Comparison of ENCODE assay signal across 15 mouse cellular contexts in genomic region chr8:122134121-122134529, GRCm38 (mm10).
DNase-seq lines count a peak whose midpoint lies in the region; ATAC-seq and TF ChIP-seq lines count a peak whose summit lies in the region.
"Had no signal": no experiment of that assay in that cellular context is flagged by ENCODE, and none has a peak within 500 bp of the region (broad histone marks: within the 10 kb centered on the region; RNA-seq: fewer than 3 reads in every experiment).

No protein-coding gene starts in this region.

- WGBS in midbrain, postnatal 0 days, result 84% methylated on average over 3 of the region's 3 CpGs
- WGBS in midbrain, embryonic 16.5 days, result 74% methylated on average over 3 of the region's 3 CpGs
- 73% methylated on average over 3 of the region's 3 CpGs for WGBS in intestine, embryonic 16.5 days

- H3K27me3 ChIP-seq in midbrain, postnatal 0 days (ENCODE audit: insufficient read depth, low read length), result no peaks in the 10 kb centered on the region
- no peaks in the 10 kb centered on the region for H3K27me3 ChIP-seq in midbrain, embryonic 16.5 days (ENCODE audit: control insufficient read depth, insufficient read depth, low read depth, low read length)
- no peaks in the 10 kb centered on the region for H3K27me3 ChIP-seq in intestine, embryonic 16.5 days (replicated peaks; ENCODE audit: control insufficient read depth, insufficient read depth, low read length)
- H3K27me3 ChIP-seq: embryonic facial prominence, embryonic 12.5 days; limb, embryonic 12.5 days; neural tube, embryonic 15.5 days; Patski had no signal

- peak; percentile 44 for DNase-seq in gastrocnemius, postnatal 14 days
- DNase-seq in gastrocnemius, postnatal 10 days, result no peak
- peak; percentile 34 for DNase-seq in midbrain, postnatal 0 days (ENCODE audit: low spot score)
- peak; percentile 85 for DNase-seq in adrenal gland, postnatal 14 days
- peak; percentile 40 for DNase-seq in testis, postnatal 14 days (ENCODE audit: low spot score)
- DNase-seq: cerebellum, postnatal 36 days; kidney, adult 11 months; thymus, postnatal 25 days had no signal

- H3K27ac ChIP-seq in midbrain, postnatal 0 days (ENCODE audit: low read depth, low read length), result no peak overlapping the region
- no peak overlapping the region for H3K27ac ChIP-seq in midbrain, embryonic 16.5 days (ENCODE audit: low read length)
- H3K27ac ChIP-seq in intestine, embryonic 16.5 days (ENCODE audit: low read length), result no peak overlapping the region
- H3K27ac ChIP-seq: embryonic facial prominence, embryonic 12.5 days; forebrain, embryonic 10.5 days; limb, embryonic 12.5 days; neural tube, embryonic 15.5 days had no signal

- H3K4me2 ChIP-seq in midbrain, postnatal 0 days (ENCODE audit: low read depth, low read length, poor library complexity, severe bottlenecking), result no peak overlapping the region
- no peak overlapping the region for H3K4me2 ChIP-seq in midbrain, embryonic 16.5 days (ENCODE audit: low read length)
- H3K4me2 ChIP-seq in intestine, embryonic 16.5 days (ENCODE audit: low read depth, low read length), result no peak overlapping the region
- H3K4me2 ChIP-seq: embryonic facial prominence, embryonic 12.5 days; limb, embryonic 12.5 days; neural tube, embryonic 15.5 days had no signal

- intact Hi-C loops in gastrocnemius, postnatal 14 days (cut with DNase I; ENCODE audit: low total_unique reads), result no loop called here

- H3K4me3 ChIP-seq in midbrain, postnatal 0 days (ENCODE audit: low read depth, low read length), result no peak overlapping the region
- H3K4me3 ChIP-seq in midbrain, embryonic 16.5 days (ENCODE audit: low read depth, low read length), result no peak overlapping the region
- no peak overlapping the region for H3K4me3 ChIP-seq in intestine, embryonic 16.5 days (ENCODE audit: low read length)
- H3K4me3 ChIP-seq: embryonic facial prominence, embryonic 12.5 days; forebrain, embryonic 10.5 days; limb, embryonic 12.5 days; neural tube, embryonic 15.5 days had no signal

- no peak for TF ChIP-seq CTCF in midbrain, postnatal 0 days (IDR thresholded peaks at IDR 0.05)

- no peaks in the 10 kb centered on the region for H3K4me1 ChIP-seq in midbrain, postnatal 0 days (ENCODE audit: insufficient read depth, low read length)
- no peaks in the 10 kb centered on the region for H3K4me1 ChIP-seq in midbrain, embryonic 16.5 days (ENCODE audit: control insufficient read depth, insufficient read depth, low read length)
- H3K4me1 ChIP-seq in intestine, embryonic 16.5 days (ENCODE audit: control insufficient read depth, insufficient read depth, low read length), result no peaks in the 10 kb centered on the region
- H3K4me1 ChIP-seq: neural tube, embryonic 15.5 days had no signal

- H3K9ac ChIP-seq in midbrain, postnatal 0 days (replicated peaks; ENCODE audit: low read length, poor library complexity, severe bottlenecking), result no peak overlapping the region
- H3K9ac ChIP-seq in midbrain, embryonic 16.5 days (ENCODE audit: low read depth, low read length), result no peak overlapping the region
- no peak overlapping the region for H3K9ac ChIP-seq in intestine, embryonic 16.5 days (ENCODE audit: low read depth, low read length)
- H3K9ac ChIP-seq: embryonic facial prominence, embryonic 12.5 days; limb, embryonic 12.5 days; neural tube, embryonic 15.5 days had no signal

- no peaks in the 10 kb centered on the region for H3K9me3 ChIP-seq in midbrain, postnatal 0 days (ENCODE audit: low read length)
- no peaks in the 10 kb centered on the region for H3K9me3 ChIP-seq in midbrain, embryonic 16.5 days (replicated peaks; ENCODE audit: control insufficient read depth, low read length, poor library complexity, severe bottlenecking)
- no peaks in the 10 kb centered on the region for H3K9me3 ChIP-seq in intestine, embryonic 16.5 days (ENCODE audit: control insufficient read depth, low read length)
- H3K9me3 ChIP-seq: embryonic facial prominence, embryonic 12.5 days; forebrain, embryonic 10.5 days; limb, embryonic 12.5 days; neural tube, embryonic 15.5 days had no signal

- no peak for ATAC-seq in midbrain, postnatal 0 days (ENCODE audit: low FRiP score)
- ATAC-seq in midbrain, embryonic 16.5 days, result no peak
- no peak for ATAC-seq in intestine, embryonic 16.5 days
- ATAC-seq: Patski had no signal

- H3K36me3 ChIP-seq in midbrain, postnatal 0 days (ENCODE audit: insufficient read depth, low read length), result no peaks in the 10 kb centered on the region
- H3K36me3 ChIP-seq in midbrain, embryonic 16.5 days (ENCODE audit: control insufficient read depth, insufficient read depth, low read length), result no peaks in the 10 kb centered on the region
- H3K36me3 ChIP-seq in intestine, embryonic 16.5 days (ENCODE audit: control insufficient read depth, insufficient read depth, low read length), result no peaks in the 10 kb centered on the region
- H3K36me3 ChIP-seq: embryonic facial prominence, embryonic 12.5 days; forebrain, embryonic 10.5 days; limb, embryonic 12.5 days; neural tube, embryonic 15.5 days had no signal
